Mouse (Mus musculus) lung, adult 18-20 months (tissue): ENCODE results near the gene Ccdc85b.
A peak's percentile ranks its signal among the peaks of the same experiment; 100 is the strongest.

Experiments used
- DNase-seq, 2 experiments: peaks; one replicate each; pipeline ENCODE4 v3.0.0; 2022; ENCODE audit warnings: mixed read lengths in 2 of 2

Gene Ccdc85b

GRCm38 (mm10) chr19:5455037-5455436 is 2.7 kb downstream of the Ccdc85b start:
- no peak for DNase-seq

- DNase-seq: no peak
Measured at GRCm38 (mm10) chr19:5451766-5452165, 5.9 kb downstream of the Ccdc85b start.

GRCm38 (mm10) chr19:5449673-5450072 is 8.0 kb downstream of the Ccdc85b start:
- DNase-seq: no peak

- peak in 1 of 2 experiments; percentile 48 for DNase-seq
Measured at GRCm38 (mm10) chr19:5448354-5449150, 9.1 kb downstream of the Ccdc85b start.

GRCm38 (mm10) chr19:5447515-5448353 is 10.0 kb downstream of the Ccdc85b start, which contains the start of gene Fosl1:
Gene Fosl1 (plus strand): TSS chr19:5447547.
- peak; percentile 75 to 84 for DNase-seq

GRCm38 (mm10) chr19:5445747-5446146 is 11.9 kb downstream of the Ccdc85b start:
- no peak for DNase-seq

- DNase-seq: no peak
Measured at GRCm38 (mm10) chr19:5444954-5445353, 12.7 kb downstream of the Ccdc85b start.

- DNase-seq: no peak
Measured at GRCm38 (mm10) chr19:5444371-5444908, 13.3 kb downstream of the Ccdc85b start.

- DNase-seq: no peak
Measured at GRCm38 (mm10) chr19:5433951-5434350, 23.7 kb downstream of the Ccdc85b start.

- peak; percentile 52 to 69 for DNase-seq
Measured at GRCm38 (mm10) chr19:5432992-5433852, 24.5 kb downstream of the Ccdc85b start.

- peak; percentile 70 to 83 for DNase-seq
Measured at GRCm38 (mm10) chr19:5431911-5432464, 25.7 kb downstream of the Ccdc85b start.

- DNase-seq: no peak
Measured at GRCm38 (mm10) chr19:5430408-5430807, 27.3 kb downstream of the Ccdc85b start.

- peak; percentile 53 to 63 for DNase-seq
Measured at GRCm38 (mm10) chr19:5429806-5430205, 27.9 kb downstream of the Ccdc85b start.

GRCm38 (mm10) chr19:5429219-5429618 is 28.5 kb downstream of the Ccdc85b start:
- DNase-seq: no peak

GRCm38 (mm10) chr19:5428083-5428482 is 29.6 kb downstream of the Ccdc85b start:
- no peak for DNase-seq

- no peak for DNase-seq
Measured at GRCm38 (mm10) chr19:5426640-5427290, 30.9 kb downstream of the Ccdc85b start.

GRCm38 (mm10) chr19:5425906-5426565 is 31.7 kb downstream of the Ccdc85b start:
- DNase-seq: no peak

GRCm38 (mm10) chr19:5424782-5425741 is 32.6 kb downstream of the Ccdc85b start, which contains the start of the genes Drap1 and AI837181:
Gene Drap1 (minus strand): TSS chr19:5424979.
Gene AI837181 (plus strand): TSS chr19:5425144.
- DNase-seq: peak; percentile 91 to 93

GRCm38 (mm10) chr19:5424092-5424781 is 33.5 kb downstream of the Ccdc85b start:
- peak; percentile 92 to 95 for DNase-seq
